ENCODE assay signal across 26 mouse cellular contexts in genomic region chr16:20757385-20757784, GRCm38 (mm10). TPM values are rescaled to one million over a fixed set of nuclear protein-coding genes. Genes with fewer than 3 reads are reported as not detected.
DNase-seq lines count a peak whose midpoint lies in the region; ATAC-seq and TF ChIP-seq lines count a peak whose summit lies in the region.
"Had no signal": no experiment of that assay in that cellular context is flagged by ENCODE, and none has a peak within 500 bp of the region (broad histone marks: within the 10 kb centered on the region; RNA-seq: fewer than 3 reads in every experiment).

No protein-coding gene starts in this region.

- intact Hi-C loops in heart, postnatal 25 days (cut with DNase I), result no loop called here

- WGBS in midbrain, embryonic 11.5 days, result 75% methylated on average over 1 of the region's 1 CpGs

- no peak overlapping the region for H3K4me2 ChIP-seq in CH12.LX (ENCODE audit: insufficient read depth, low read depth, poor library complexity, severe bottlenecking)
- H3K4me2 ChIP-seq in midbrain, embryonic 11.5 days, result no peak overlapping the region
- H3K4me2 ChIP-seq: embryonic facial prominence, embryonic 13.5 days; embryonic facial prominence, embryonic 15.5 days; forebrain, embryonic 12.5 days had no signal

- dilution Hi-C loops in CH12.LX (cut with MboI; ENCODE audit: extremely low pct_ligation_motif_present, extremely low pct_unique_long_range_greater_than_20kb, low sequenced_read_pairs), result no loop called here

- H3K9ac ChIP-seq in CH12.LX (ENCODE audit: insufficient read depth, low read depth), result no peak overlapping the region
- H3K9ac ChIP-seq in midbrain, embryonic 11.5 days (ENCODE audit: low read length), result no peak overlapping the region
- H3K9ac ChIP-seq: embryonic facial prominence, embryonic 13.5 days; embryonic facial prominence, embryonic 15.5 days; forebrain, embryonic 12.5 days had no signal

- no peak for TF ChIP-seq POLR2A in CH12.LX (IDR thresholded peaks at IDR 0.05; ENCODE audit: low read depth, low read length)

- peaks cover 1% of the 10 kb centered on the region for H3K27me3 ChIP-seq in CH12.LX (replicated peaks)
- H3K27me3 ChIP-seq in midbrain, embryonic 11.5 days (ENCODE audit: control insufficient read depth, insufficient read depth, low read length), result no peaks in the 10 kb centered on the region
- H3K27me3 ChIP-seq: embryonic facial prominence, embryonic 13.5 days; embryonic facial prominence, embryonic 15.5 days; forebrain, embryonic 12.5 days had no signal

- peak; percentile 67 for DNase-seq in 416B (ENCODE audit: low read depth)
- peak; percentile 37 for DNase-seq in CH12.LX (ENCODE audit: extremely low read depth)
- no peak for DNase-seq in midbrain, embryonic 11.5 days (ENCODE audit: low spot score, missing footprints)
- DNase-seq in heart, postnatal 25 days (ENCODE audit: low spot score), result no peak
- no peak for DNase-seq in cerebellum, postnatal 10 days
- DNase-seq: adrenal gland, adult 2 months; adrenal gland, postnatal 10 days; adrenal gland, postnatal 25 days; B cell, adult 2 months; cerebellum, adult 11 months; cerebellum, adult 18-20 months; cerebellum, adult 8-10 months; cerebellum, adult 9-11 months; cerebellum, postnatal 25 days; embryo, embryonic 11 days had no signal

- TF ChIP-seq EP300 in CH12.LX (IDR thresholded peaks at IDR 0.05; ENCODE audit: low read length), result no peak

- H3K36me3 ChIP-seq in CH12.LX (replicated peaks in 1 of 2; ENCODE audit: control insufficient read depth in 1 of 2, insufficient read depth in 1 of 2, low read length in 1 of 2), result no peaks in the 10 kb centered on the region
- H3K36me3 ChIP-seq in midbrain, embryonic 11.5 days (ENCODE audit: control insufficient read depth, insufficient read depth, low read length), result no peaks in the 10 kb centered on the region
- H3K36me3 ChIP-seq: embryonic facial prominence, embryonic 13.5 days; embryonic facial prominence, embryonic 15.5 days; forebrain, embryonic 10.5 days; forebrain, embryonic 12.5 days had no signal

- TF ChIP-seq CTCF in CH12.LX (conservative IDR thresholded peaks at IDR 0.05 in 1 of 2, IDR thresholded peaks at IDR 0.05 in 1 of 2; ENCODE audit: low read depth in 2 of 2, low read length in 2 of 2), result no peak

- no peak for TF ChIP-seq RAD21 in CH12.LX (IDR thresholded peaks at IDR 0.05; ENCODE audit: low read depth, low read length)

- no peak overlapping the region for H3K27ac ChIP-seq in CH12.LX (ENCODE audit: insufficient read depth, low read depth)
- H3K27ac ChIP-seq in midbrain, embryonic 11.5 days (ENCODE audit: low read depth, low read length), result no peak overlapping the region
- H3K27ac ChIP-seq: embryonic facial prominence, embryonic 13.5 days; embryonic facial prominence, embryonic 15.5 days; forebrain, embryonic 10.5 days; forebrain, embryonic 12.5 days had no signal

- no peaks in the 10 kb centered on the region for H3K9me3 ChIP-seq in CH12.LX (replicated peaks; ENCODE audit: low read length)
- no peaks in the 10 kb centered on the region for H3K9me3 ChIP-seq in midbrain, embryonic 11.5 days (ENCODE audit: control insufficient read depth, low read length)
- H3K9me3 ChIP-seq: embryonic facial prominence, embryonic 13.5 days; embryonic facial prominence, embryonic 15.5 days; forebrain, embryonic 10.5 days; forebrain, embryonic 12.5 days had no signal

- H3K79me2 ChIP-seq in CH12.LX (replicated peaks; ENCODE audit: control insufficient read depth, extremely low read depth, insufficient read depth, poor library complexity, severe bottlenecking), result no peaks in the 10 kb centered on the region

- in situ Hi-C loops in CH12.LX (cut with MboI; ENCODE audit: low pct_ligation_motif_present, low pct_unique_long_range_greater_than_20kb, low sequenced_read_pairs), result no loop called here

- H3K4me3 ChIP-seq in CH12.LX (replicated peaks in 1 of 3; ENCODE audit: low read depth in 2 of 3, low read length in 2 of 3, poor library complexity in 1 of 3), result no peak overlapping the region
- H3K4me3 ChIP-seq in midbrain, embryonic 11.5 days (ENCODE audit: low read depth, low read length), result no peak overlapping the region
- H3K4me3 ChIP-seq: embryonic facial prominence, embryonic 13.5 days; embryonic facial prominence, embryonic 15.5 days; erythroblast, embryonic 14.5 days; forebrain, embryonic 10.5 days; forebrain, embryonic 12.5 days had no signal

- peaks cover 4 to 13% of the 10 kb centered on the region in 2 experiments for H3K4me1 ChIP-seq in CH12.LX (ENCODE audit: control insufficient read depth in 1 of 2, insufficient read depth in 2 of 2)
- no peaks in the 10 kb centered on the region for H3K4me1 ChIP-seq in midbrain, embryonic 11.5 days (ENCODE audit: control insufficient read depth, insufficient read depth, low read length)
- H3K4me1 ChIP-seq: embryonic facial prominence, embryonic 13.5 days; embryonic facial prominence, embryonic 15.5 days; forebrain, embryonic 12.5 days had no signal

- peak; percentile 68 for ATAC-seq in granulocyte monocyte progenitor cell, adult 5-6 weeks (replicated peaks; ENCODE audit: poor library complexity, severe bottlenecking)
- ATAC-seq in megakaryocyte progenitor cell, adult 5-6 weeks (replicated peaks; ENCODE audit: poor library complexity), result peak; percentile 59
- no peak for ATAC-seq in midbrain, embryonic 11.5 days (ENCODE audit: low FRiP score)
- ATAC-seq: CD4-positive, CD25-positive, alpha-beta regulatory T cell, adult 4 months; forebrain, embryonic 14.5 days; forebrain, embryonic 16.5 days had no signal

TF ChIP-seq in CH12.LX, 34 proteins besides CTCF, POLR2A, EP300 and RAD21:
- no peak for TF ChIP-seq PAX5 (IDR thresholded peaks at IDR 0.05; ENCODE audit: low read length)
- TF ChIP-seq TCF12 (IDR thresholded peaks at IDR 0.05; ENCODE audit: low read depth, low read length), result no peak
- TF ChIP-seq POLR2AphosphoS2 (IDR thresholded peaks at IDR 0.05; ENCODE audit: low read depth, low read length), result no peak
- TF ChIP-seq MEF2A (IDR thresholded peaks at IDR 0.05; ENCODE audit: borderline replicate concordance, low read depth, low read length), result no peak
- no peak for TF ChIP-seq ETS1 (conservative IDR thresholded peaks at IDR 0.05; ENCODE audit: low read depth, low read length)
- TF ChIP-seq SIN3A (IDR thresholded peaks at IDR 0.05; ENCODE audit: low read length), result no peak
- no peak for TF ChIP-seq CHD1 (IDR thresholded peaks at IDR 0.05; ENCODE audit: low read depth, low read length)

RNA-seq across cellular contexts. Expression of gene Thpo, which starts 23.1 kb away (rescaled TPM):
- total RNA-seq in CH12.LX (2012; rRNA removed), result 0.08 TPM in 2 replicates
- total RNA-seq in CH12.LX (2014; rRNA removed), result 0.19 TPM in 2 replicates
- polyA plus RNA-seq in CH12.LX (2012; ENCODE audit: insufficient read length, low read depth), result 0.71 and 1.0 TPM in 2 replicates
- total RNA-seq in granulocyte monocyte progenitor cell, adult 5-6 weeks (2014; fragmentation: Nextera tagmentation), result not detected in 2 replicates
- not detected in 2 replicates for total RNA-seq in granulocyte monocyte progenitor cell, adult 5-6 weeks (2017)
- total RNA-seq in megakaryocyte progenitor cell, adult 5-6 weeks (2015), result not detected in 2 replicates
- total RNA-seq in megakaryocyte progenitor cell, adult 5-6 weeks (2017), result not detected in 2 replicates
- 0.37 and 0.71 TPM in 2 replicates for polyA plus RNA-seq in midbrain, embryonic 11.5 days (2014; fragmentation: Nextera tagmentation; extraction: Ambion mirVana)
- total RNA-seq in heart, postnatal 25 days (2021), result under 1 TPM in 1 of 2 experiments, not detected in 1; 0.50 TPM
- total RNA-seq: MEL had no signal
- polyA plus RNA-seq: CD4-positive, CD25-positive, alpha-beta regulatory T cell, adult 4 months; erythroblast, embryonic 14.5 days had no signal

RNA-seq across cellular contexts. Expression of gene Chrd, which starts 24.5 kb away (rescaled TPM):
- total RNA-seq in CH12.LX (2012; rRNA removed) (not detected in 2 replicates), CH12.LX (2014; rRNA removed) (not detected in 2 replicates)
- polyA plus RNA-seq in CH12.LX (2012; ENCODE audit: insufficient read length, low read depth), result not detected in 2 replicates
- not detected in 2 replicates for total RNA-seq in granulocyte monocyte progenitor cell, adult 5-6 weeks (2014; fragmentation: Nextera tagmentation)
- not detected in 2 replicates for total RNA-seq in granulocyte monocyte progenitor cell, adult 5-6 weeks (2017)
- total RNA-seq in megakaryocyte progenitor cell, adult 5-6 weeks (2015), result not detected in 2 replicates
- not detected in 2 replicates for total RNA-seq in megakaryocyte progenitor cell, adult 5-6 weeks (2017)
- 2.6 and 2.7 TPM in 2 replicates for polyA plus RNA-seq in midbrain, embryonic 11.5 days (2014; fragmentation: Nextera tagmentation; extraction: Ambion mirVana)
- 1 to 10 TPM; 2.0 to 2.7 TPM for total RNA-seq in heart, postnatal 25 days (2021)
- total RNA-seq: MEL had no signal
- polyA plus RNA-seq: CD4-positive, CD25-positive, alpha-beta regulatory T cell, adult 4 months; erythroblast, embryonic 14.5 days had no signal

RNA-seq across cellular contexts. Expression of gene Clcn2, which starts 39.8 kb away (rescaled TPM):
- 4.2 and 4.5 TPM in 2 replicates for total RNA-seq in CH12.LX (2012; rRNA removed)
- total RNA-seq in CH12.LX (2014; rRNA removed), result 1.2 and 1.4 TPM in 2 replicates
- polyA plus RNA-seq in CH12.LX (2012; ENCODE audit: insufficient read length, low read depth), result 3.5 and 4.1 TPM in 2 replicates
- 2.6 and 6.0 TPM in 2 replicates for total RNA-seq in granulocyte monocyte progenitor cell, adult 5-6 weeks (2014; fragmentation: Nextera tagmentation)
- 1.9 and 3.8 TPM in 2 replicates for total RNA-seq in granulocyte monocyte progenitor cell, adult 5-6 weeks (2017)
- 0.34 and 1.3 TPM in 2 replicates for total RNA-seq in megakaryocyte progenitor cell, adult 5-6 weeks (2015)
- total RNA-seq in megakaryocyte progenitor cell, adult 5-6 weeks (2017), result 1.2 and 1.6 TPM in 2 replicates
- polyA plus RNA-seq in midbrain, embryonic 11.5 days (2014; fragmentation: Nextera tagmentation; extraction: Ambion mirVana), result 15.1 and 16.0 TPM in 2 replicates
- total RNA-seq in heart, postnatal 25 days (2021), result 1 to 10 TPM; 1.5 to 2.1 TPM

RNA-seq across cellular contexts. Expression of gene Polr2h, which starts 39.9 kb away (rescaled TPM):
- total RNA-seq in CH12.LX (2012; rRNA removed) (157 and 189 TPM in 2 replicates), CH12.LX (2014; rRNA removed) (183 and 189 TPM in 2 replicates)
- polyA plus RNA-seq in CH12.LX (2012; ENCODE audit: insufficient read length, low read depth), result 117 and 146 TPM in 2 replicates
- 62.4 and 81.5 TPM in 2 replicates for total RNA-seq in granulocyte monocyte progenitor cell, adult 5-6 weeks (2014; fragmentation: Nextera tagmentation)
- total RNA-seq in granulocyte monocyte progenitor cell, adult 5-6 weeks (2017), result 61.8 and 91.6 TPM in 2 replicates
- 75.3 and 99.4 TPM in 2 replicates for total RNA-seq in megakaryocyte progenitor cell, adult 5-6 weeks (2015)
- 75.1 and 78.2 TPM in 2 replicates for total RNA-seq in megakaryocyte progenitor cell, adult 5-6 weeks (2017)
- 104 and 119 TPM in 2 replicates for polyA plus RNA-seq in midbrain, embryonic 11.5 days (2014; fragmentation: Nextera tagmentation; extraction: Ambion mirVana)
- total RNA-seq in heart, postnatal 25 days (2021), result 10 to 100 TPM in 1 of 2 experiments, 1 to 10 TPM in 1; 9.0 to 10.5 TPM

Comparison
In these comparisons a context has a peak if more than half of its experiments do, and no peak if none do; other contexts are left out.
1. DNase-seq: peak in 416B (single experiment) and CH12.LX (single experiment); none in midbrain, embryonic 11.5 days (single experiment), heart, postnatal 25 days (single experiment) and cerebellum, postnatal 10 days (0 of 2).